In the genomic region with DNA sequence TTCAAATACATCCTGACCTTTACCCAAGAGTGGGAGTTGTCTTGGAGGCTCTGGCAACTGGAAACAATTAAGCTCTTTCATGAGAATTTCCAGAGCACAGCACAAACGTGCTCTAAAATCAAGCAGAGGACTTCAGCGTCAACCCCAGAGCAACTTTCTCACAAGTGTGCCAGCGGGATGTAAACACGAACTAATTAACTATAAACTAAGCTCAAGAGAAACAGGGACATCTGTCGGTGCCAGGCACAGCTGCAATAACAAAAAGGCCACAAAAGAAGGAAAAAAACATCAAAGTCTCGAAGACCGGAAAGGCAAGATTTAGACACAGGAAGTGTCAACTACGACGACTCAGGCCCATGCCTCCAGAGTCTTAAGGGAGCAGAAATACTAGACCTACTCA, we compare ENCODE assay signal across 12 mouse cellular contexts. TPM values are rescaled to one million over a fixed set of nuclear protein-coding genes. Genes with fewer than 3 reads are reported as not detected.
DNase-seq lines count a peak whose midpoint lies in the region; ATAC-seq and TF ChIP-seq lines count a peak whose summit lies in the region.
"Had no signal": no experiment of that assay in that cellular context is flagged by ENCODE, and none has a peak within 500 bp of the region (broad histone marks: within the 10 kb centered on the region; RNA-seq: fewer than 3 reads in every experiment).

No protein-coding gene starts in this region.

- no peaks in the 10 kb centered on the region for H3K9me3 ChIP-seq in lung, embryonic 14.5 days (ENCODE audit: low read depth, low read length)
- no peaks in the 10 kb centered on the region for H3K9me3 ChIP-seq in neural tube, embryonic 13.5 days
- H3K9me3 ChIP-seq: G1E had no signal

- H3K27ac ChIP-seq in lung, embryonic 14.5 days (ENCODE audit: low read depth), result peak overlapping the region; percentile 3
- H3K27ac ChIP-seq in neural tube, embryonic 13.5 days (replicated peaks), result 0 out of 2 replicates have a peak overlapping the region, but pooled peaks have one; percentile 34

- ATAC-seq in lung, embryonic 14.5 days (ENCODE audit: insufficient read depth), result no peak
- no peak for ATAC-seq in neural tube, embryonic 13.5 days (ENCODE audit: low read depth)
- no peak for ATAC-seq in frontal cortex, adult (ENCODE audit: low TSS enrichment)

- H3K4me2 ChIP-seq in lung, embryonic 14.5 days, result no peak overlapping the region
- H3K4me2 ChIP-seq in neural tube, embryonic 13.5 days, result no peak overlapping the region

- no peaks in the 10 kb centered on the region for H3K4me1 ChIP-seq in lung, embryonic 14.5 days (ENCODE audit: insufficient read depth)
- 0 out of 2 replicates have a peak, but pooled peaks cover 4% of the 10 kb centered on the region for H3K4me1 ChIP-seq in neural tube, embryonic 13.5 days (replicated peaks)

- no peak for TF ChIP-seq CTCF in lung, embryonic 14.5 days (IDR thresholded peaks at IDR 0.05; ENCODE audit: low read depth)

- WGBS in lung, embryonic 14.5 days, result 29% methylated on average over 9 of the region's 9 CpGs
- WGBS in neural tube, embryonic 13.5 days, result 48% methylated on average over 9 of the region's 9 CpGs

- no peaks in the 10 kb centered on the region for H3K27me3 ChIP-seq in lung, embryonic 14.5 days (ENCODE audit: insufficient read depth, low read length)
- no peaks in the 10 kb centered on the region for H3K27me3 ChIP-seq in neural tube, embryonic 13.5 days

- H3K36me3 ChIP-seq in lung, embryonic 14.5 days (ENCODE audit: insufficient read depth), result peaks cover 79% of the 10 kb centered on the region
- peaks cover 84% of the 10 kb centered on the region for H3K36me3 ChIP-seq in neural tube, embryonic 13.5 days

- H3K4me3 ChIP-seq in lung, embryonic 14.5 days (ENCODE audit: low read depth, low read length), result no peak overlapping the region
- no peak overlapping the region for H3K4me3 ChIP-seq in neural tube, embryonic 13.5 days

- DNase-seq in lung, embryonic 14.5 days, result peak; percentile 42
- no peak for DNase-seq in lung, postnatal 36 days
- peak; percentile 42 for DNase-seq in embryo, embryonic 9.5 days (ENCODE audit: extremely low spot score)
- peak; percentile 70 for DNase-seq in forelimb bud, embryonic 11.5 days (ENCODE audit: low read depth, low spot score)
- DNase-seq in heart, adult 18-20 months, result no peak
- DNase-seq: adrenal gland, postnatal 25 days; layer of hippocampus, adult 9-11 months; right cerebral cortex, postnatal 14 days had no signal

- no peak overlapping the region for H3K9ac ChIP-seq in lung, embryonic 14.5 days
- H3K9ac ChIP-seq in neural tube, embryonic 13.5 days, result no peak overlapping the region

RNA-seq across cellular contexts. Expression of a gene that starts 23.2 kb away (rescaled TPM):
- polyA plus RNA-seq in lung, embryonic 14.5 days (2014; fragmentation: Nextera tagmentation; extraction: Ambion mirVana), result 89.8 and 94.7 TPM in 2 replicates
- polyA plus RNA-seq in neural tube, embryonic 13.5 days (2015; fragmentation: Nextera tagmentation; extraction: Ambion mirVana), result 92.1 and 93.4 TPM in 2 replicates
- total RNA-seq in heart, adult 18-20 months (2021), result 100 to 1,000 TPM; 220 to 288 TPM

RNA-seq across cellular contexts. Expression of a gene that starts 50.3 kb away (rescaled TPM):
- 4.9 and 5.8 TPM in 2 replicates for polyA plus RNA-seq in lung, embryonic 14.5 days (2014; fragmentation: Nextera tagmentation; extraction: Ambion mirVana)
- polyA plus RNA-seq in neural tube, embryonic 13.5 days (2015; fragmentation: Nextera tagmentation; extraction: Ambion mirVana), result not detected in 2 replicates
- total RNA-seq in heart, adult 18-20 months (2021), result not detected
- total RNA-seq: adrenal gland, postnatal 25 days; monocyte, adult 5-6 weeks had no signal
- polyA plus RNA-seq: G1E had no signal

Comparison
In these comparisons a context has a peak if more than half of its experiments do, and no peak if none do; other contexts are left out.
1. DNase-seq: peak in lung, embryonic 14.5 days (single experiment), embryo, embryonic 9.5 days (single experiment) and forelimb bud, embryonic 11.5 days (single experiment); none in lung, postnatal 36 days (single experiment) and heart, adult 18-20 months (0 of 2).